In genomic region chr12:108433498-108433897, GRCm38 (mm10) we compare ENCODE assay signal across 11 mouse cellular contexts.
DNase-seq lines count a peak whose midpoint lies in the region; ATAC-seq and TF ChIP-seq lines count a peak whose summit lies in the region.
"Had no signal": no experiment of that assay in that cellular context is flagged by ENCODE, and none has a peak within 500 bp of the region (broad histone marks: within the 10 kb centered on the region; RNA-seq: fewer than 3 reads in every experiment).

No protein-coding gene starts in this region.

- H3K9ac ChIP-seq in heart, embryonic 15.5 days: no peak overlapping the region
- H3K9ac ChIP-seq in lung, embryonic 15.5 days: no peak overlapping the region
- no peak overlapping the region for H3K9ac ChIP-seq in embryonic facial prominence, embryonic 15.5 days

- peaks cover 44% of the 10 kb centered on the region for H3K4me1 ChIP-seq in heart, embryonic 15.5 days (replicated peaks)
- peaks cover 68% of the 10 kb centered on the region for H3K4me1 ChIP-seq in lung, embryonic 15.5 days
- H3K4me1 ChIP-seq in lung, adult 2 months (ENCODE audit: control insufficient read depth, insufficient read depth, low read length): peaks cover 6% of the 10 kb centered on the region; the same call in 1 of the 2 replicates
- H3K4me1 ChIP-seq in embryonic facial prominence, embryonic 15.5 days: peaks cover 43% of the 10 kb centered on the region

- no peaks in the 10 kb centered on the region for H3K27me3 ChIP-seq in heart, embryonic 15.5 days
- no peaks in the 10 kb centered on the region for H3K27me3 ChIP-seq in lung, embryonic 15.5 days
- no peaks in the 10 kb centered on the region for H3K27me3 ChIP-seq in embryonic facial prominence, embryonic 15.5 days
- H3K27me3 ChIP-seq: Patski had no signal

- 0 out of 2 replicates have a peak overlapping the region, but pooled peaks have one; percentile 12 for H3K27ac ChIP-seq in heart, embryonic 15.5 days
- peak overlapping the region; percentile 53 for H3K27ac ChIP-seq in lung, embryonic 15.5 days
- 0 out of 2 replicates have a peak overlapping the region, but pooled peaks have one; percentile 11 for H3K27ac ChIP-seq in embryonic facial prominence, embryonic 15.5 days (replicated peaks)

- H3K36me3 ChIP-seq in heart, embryonic 15.5 days: no peaks in the 10 kb centered on the region
- H3K36me3 ChIP-seq in lung, embryonic 15.5 days: no peaks in the 10 kb centered on the region
- H3K36me3 ChIP-seq in embryonic facial prominence, embryonic 15.5 days: no peaks in the 10 kb centered on the region

- no peak for ATAC-seq in heart, embryonic 15.5 days (replicated peaks; ENCODE audit: insufficient number of reproducible peaks, insufficient read depth, low FRiP score, low read depth)
- ATAC-seq in lung, embryonic 15.5 days (ENCODE audit: borderline replicate concordance, extremely low read depth, low FRiP score, low TSS enrichment): no peak
- no peak for ATAC-seq in embryonic facial prominence, embryonic 15.5 days (ENCODE audit: insufficient number of reproducible peaks, low FRiP score, low TSS enrichment, low read depth)
- ATAC-seq: Patski had no signal

- H3K4me2 ChIP-seq in heart, embryonic 15.5 days: no peak overlapping the region
- no peak overlapping the region for H3K4me2 ChIP-seq in lung, embryonic 15.5 days
- no peak overlapping the region for H3K4me2 ChIP-seq in embryonic facial prominence, embryonic 15.5 days (replicated peaks)

- no peak for TF ChIP-seq CTCF in lung, adult 2 months (IDR thresholded peaks at IDR 0.05; ENCODE audit: insufficient read depth, low read length)

- no peak overlapping the region for H3K4me3 ChIP-seq in heart, embryonic 15.5 days
- no peak overlapping the region for H3K4me3 ChIP-seq in lung, embryonic 15.5 days
- no peak overlapping the region for H3K4me3 ChIP-seq in lung, adult 2 months (replicated peaks; ENCODE audit: extremely low read depth, low read depth, low read length)
- H3K4me3 ChIP-seq in embryonic facial prominence, embryonic 15.5 days (replicated peaks): no peak overlapping the region

- intact Hi-C loops in gastrocnemius, postnatal 36 days (cut with DNase I): no loop called here

- WGBS in heart, embryonic 15.5 days: 59% methylated on average over 10 of the region's 10 CpGs
- 49% methylated on average over 10 of the region's 10 CpGs for WGBS in lung, embryonic 15.5 days
- WGBS in lung, adult 2 months: 48% methylated on average over 10 of the region's 10 CpGs
- 64% methylated on average over 10 of the region's 10 CpGs for WGBS in embryonic facial prominence, embryonic 15.5 days

- TF ChIP-seq POLR2A in lung, adult 2 months (IDR thresholded peaks at IDR 0.05; ENCODE audit: borderline replicate concordance, extremely low read depth, low read depth, low read length): no peak

- DNase-seq in heart, adult 8-10 months (ENCODE audit: low spot score): no peak
- DNase-seq in lung, adult 2 months: no peak
- DNase-seq in gastrocnemius, postnatal 36 days: peak; percentile 35 to 48
- DNase-seq in embryo, embryonic 11 days: no peak
- no peak for DNase-seq in layer of hippocampus, adult 9-11 months
- DNase-seq: adrenal gland, adult 8-10 months; thymus, adult 18-20 months had no signal

- no peaks in the 10 kb centered on the region for H3K9me3 ChIP-seq in heart, embryonic 15.5 days (replicated peaks)
- no peaks in the 10 kb centered on the region for H3K9me3 ChIP-seq in lung, embryonic 15.5 days
- no peaks in the 10 kb centered on the region for H3K9me3 ChIP-seq in embryonic facial prominence, embryonic 15.5 days (replicated peaks)

Comparison
In these comparisons a context has a peak if more than half of its experiments do, and no peak if none do; other contexts are left out.
1. DNase-seq: peak in gastrocnemius, postnatal 36 days (2 of 2); none in heart, adult 8-10 months (single experiment), lung, adult 2 months (single experiment), embryo, embryonic 11 days (single experiment) and layer of hippocampus, adult 9-11 months (single experiment).
2. Peak in every context shown above with its lines, with median percentiles within 50 percentile points of each other: H3K27ac ChIP-seq.